Mouse (Mus musculus) heart, postnatal 0 days (tissue): ENCODE results near the gene Med21.

ENCODE experiments used
- CTCF ChIP-seq: IDR thresholded peaks from 2 replicates; pipeline ENCODE4 v1.5.1; 2016; ENCODE audit warnings: antibody characterized with exemption, control low read depth, low read depth
- EP300 ChIP-seq: IDR thresholded peaks from 2 replicates; pipeline ENCODE4 v1.6.1; 2016; ENCODE audit warnings: antibody characterized with exemption, low read depth

GRCm38 (mm10) chr6:146661655-146662054 lies 19.3 kb downstream of the Med21 start:
- TF ChIP-seq EP300: no peak
- no peak for TF ChIP-seq CTCF
